Mouse (Mus musculus) kidney, embryonic 14.5 days (tissue): ENCODE results near the gene Kri1. TPM values are rescaled to one million over a fixed set of nuclear protein-coding genes. Genes with fewer than 3 reads are reported as not detected.
"Not testable (repeated sequence)": the region's sequence is repeated elsewhere in the genome, so short reads cannot be mapped to it uniquely, and the experiment has no call there.

Source experiments
- ATAC-seq: fragments of 200-750 bp; cut with Nextera tagmentation; 2 replicates; pipeline ENCODE4 v1.8.0; 2017; ENCODE audit warnings: moderate number of reproducible peaks, mild to moderate bottlenecking, moderate TSS enrichment, moderate library complexity; ENCODE audit not compliant: low FRiP score, low TSS enrichment
- H3K27ac ChIP-seq: fragments of 300-500 bp; sonication (generic); 2 replicates; pipeline ENCODE4 v1.5.1; 2014; ENCODE audit warnings: low read depth, mild to moderate bottlenecking, low read length, moderate library complexity, mixed read lengths
- H3K27me3 ChIP-seq: fragments of 300-500 bp; sonication (generic); 2 replicates; pipeline ENCODE4 v1.6.1; 2014; ENCODE audit warnings: mild to moderate bottlenecking, low read length; ENCODE audit not compliant: control insufficient read depth, insufficient read depth
- H3K36me3 ChIP-seq: fragments of 300-500 bp; sonication (generic); 2 replicates; pipeline ENCODE4 v1.6.1; 2014; ENCODE audit warnings: low read length, mixed read lengths; ENCODE audit not compliant: control insufficient read depth, insufficient read depth
- H3K4me1 ChIP-seq: fragments of 300-500 bp; sonication (generic); 2 replicates; pipeline ENCODE4 v1.6.1; 2014; ENCODE audit warnings: low read length, mixed read lengths; ENCODE audit not compliant: control insufficient read depth, insufficient read depth
- H3K4me2 ChIP-seq: fragments of 300-500 bp; sonication (generic); replicated peaks from 2 replicates; pipeline ENCODE4 v1.6.1; 2014; ENCODE audit warnings: low read depth, mild to moderate bottlenecking, low read length
- H3K4me3 ChIP-seq: fragments of 300-500 bp; sonication (generic); 2 replicates; pipeline ENCODE4 v1.5.1; 2014; ENCODE audit warnings: mild to moderate bottlenecking, low read length
- H3K9ac ChIP-seq: fragments of 300-500 bp; sonication (generic); 2 replicates; pipeline ENCODE4 v1.6.1; 2014; ENCODE audit warnings: low read depth, mild to moderate bottlenecking, low read length, moderate library complexity
- H3K9me3 ChIP-seq: fragments of 300-500 bp; sonication (generic); 2 replicates; pipeline ENCODE4 v1.6.1; 2016; ENCODE audit warnings: low read length; ENCODE audit not compliant: control insufficient read depth
- WGBS: fragments of 180-500 bp; shearing (Covaris S2); extraction: QIAGEN DNeasy Blood & Tissue Kit; methylation state at CpG from one replicate; pipeline ENCODE4 v1.1.7; 2014; 5-methylcytosine and 5-hydroxymethylcytosine counted together
- polyA plus RNA-seq: library from polyadenylated mRNA; unstranded; fragments of >200 nt; fragmentation: Nextera tagmentation; extraction: Ambion mirVana; gene quantifications from 2 replicates; pipeline ENCODE4 v1.2.1, GENCODE M21; 2014

Kri1 gene
- polyA plus RNA-seq, 1 experiment from 2014 or later = 18.6 TPM

- Histone ChIP-seq H3K4me3 (no peak overlapping the region), H3K36me3 (no peaks in the 10 kb centered on the region), H3K27me3 (no peaks in the 10 kb centered on the region), H3K9ac (no peak overlapping the region), H3K9me3 (no peaks in the 10 kb centered on the region), H3K4me1 (peaks cover 11% of the 10 kb centered on the region), H3K4me2 (no peak overlapping the region), H3K27ac (no peak overlapping the region)
- ATAC-seq = no peak
- 78% methylated on average over 3 of the region's 5 CpGs for whole genome bisulfite sequencing
These were observed 41.3 kb upstream of the Kri1 start for GRCm38 (mm10) chr9:21329041-21329440.

- H3K4me1 ChIP-seq = peaks cover 8% of the 10 kb centered on the region
- WGBS = 77% methylated on average over 3 of the region's 3 CpGs
- H3K27me3 ChIP-seq = no peaks in the 10 kb centered on the region
- H3K9me3 ChIP-seq = no peaks in the 10 kb centered on the region
- H3K9ac ChIP-seq = no peak overlapping the region
- no peak overlapping the region for H3K27ac ChIP-seq
- H3K4me2 ChIP-seq = no peak overlapping the region
- no peaks in the 10 kb centered on the region for H3K36me3 ChIP-seq
- no peak for ATAC-seq
- H3K4me3 ChIP-seq = no peak overlapping the region
These were observed 40.3 kb upstream of the Kri1 start for GRCm38 (mm10) chr9:21328041-21328440.

GRCm38 (mm10) chr9:21327569-21327968, 39.8 kb upstream of the Kri1 start:
- Histone ChIP-seq H3K4me2 (no peak overlapping the region), H3K9ac (no peak overlapping the region), H3K27ac (no peak overlapping the region), H3K4me1 (peaks cover 3% of the 10 kb centered on the region), H3K4me3 (no peak overlapping the region), H3K9me3 (no peaks in the 10 kb centered on the region), H3K36me3 (no peaks in the 10 kb centered on the region), H3K27me3 (no peaks in the 10 kb centered on the region)
- WGBS = 81% methylated on average over 3 of the region's 3 CpGs
- ATAC-seq = no peak

- Histone ChIP-seq H3K27ac (no peak overlapping the region), H3K9ac (no peak overlapping the region), H3K4me3 (no peak overlapping the region), H3K36me3 (no peaks in the 10 kb centered on the region), H3K9me3 (no peaks in the 10 kb centered on the region), H3K4me1 (peaks cover 9% of the 10 kb centered on the region), H3K27me3 (no peaks in the 10 kb centered on the region), H3K4me2 (no peak overlapping the region)
- WGBS = 88% methylated on average over 11 of the region's 11 CpGs
- no peak for ATAC-seq
These were observed 36.5 kb upstream of the Kri1 start for GRCm38 (mm10) chr9:21324269-21324668.

GRCm38 (mm10) chr9:21322917-21323297, 35.1 kb upstream of the Kri1 start:
- not testable (repeated sequence) for H3K4me2 ChIP-seq, H3K4me1 ChIP-seq, H3K36me3 ChIP-seq, ATAC-seq, H3K4me3 ChIP-seq, H3K27ac ChIP-seq, H3K9me3 ChIP-seq, H3K27me3 ChIP-seq, H3K9ac ChIP-seq
- 90% methylated on average over 8 of the region's 8 CpGs for WGBS

GRCm38 (mm10) chr9:21322211-21322916, 34.6 kb upstream of the Kri1 start:
- Histone ChIP-seq H3K27ac (0 out of 2 replicates have a peak overlapping the region, but pooled peaks have one; percentile 18), H3K36me3 (no peaks in the 10 kb centered on the region), H3K27me3 (no peaks in the 10 kb centered on the region), H3K4me1 (peaks cover 9% of the 10 kb centered on the region), H3K4me2 (peak overlapping the region; percentile 67; the same call in 1 of the 2 replicates), H3K4me3 (no peak overlapping the region; the same call in 1 of the 2 replicates), H3K9me3 (no peaks in the 10 kb centered on the region), H3K9ac (no peak overlapping the region; the same call in 1 of the 2 replicates)
- ATAC-seq = no peak
- WGBS = 81% methylated on average over 19 of the region's 19 CpGs

- peak overlapping the region; percentile 18; the same call in 1 of the 2 replicates for H3K27ac ChIP-seq
- H3K4me3 ChIP-seq = peak overlapping the region; percentile 65
These were observed 33.7 kb upstream of the Kri1 start for GRCm38 (mm10) chr9:21321513-21321835.

GRCm38 (mm10) chr9:21320619-21321512, 33.1 kb upstream of the Kri1 start, which contains the start of gene Slc44a2:
TSS of gene Slc44a2 (plus strand) at chr9:21320698.
- peak; percentile 94 for ATAC-seq
- H3K4me1 ChIP-seq = peaks cover 9% of the 10 kb centered on the region
- H3K4me3 ChIP-seq = peak within 1 kb of the TSS; percentile 65
- H3K27me3 ChIP-seq = no peaks in the 10 kb centered on the region
- peak within 1 kb of the TSS; percentile 61 for H3K9ac ChIP-seq
- H3K9me3 ChIP-seq = no peaks in the 10 kb centered on the region
- H3K4me2 ChIP-seq = peak within 1 kb of the TSS; percentile 67
- H3K27ac ChIP-seq = peak within 1 kb of the TSS; percentile 32; the same call in 1 of the 2 replicates
- no peaks in the 10 kb centered on the region for H3K36me3 ChIP-seq
- 1% methylated on average over 52 of the region's 52 CpGs for WGBS

More at GRCm38 (mm10) chr9:21321513-21321835, 33.7 kb upstream of the Kri1 start:
- Histone ChIP-seq H3K4me2 (peak overlapping the region; percentile 67), H3K9ac (peak overlapping the region; percentile 61), H3K36me3 (no peaks in the 10 kb centered on the region), H3K9me3 (no peaks in the 10 kb centered on the region), H3K27me3 (no peaks in the 10 kb centered on the region), H3K4me1 (peaks cover 9% of the 10 kb centered on the region)
- 15% methylated on average over 6 of the region's 6 CpGs for WGBS
- no peak for ATAC-seq

GRCm38 (mm10) chr9:21320280-21320618, 32.5 kb upstream of the Kri1 start:
- Histone ChIP-seq H3K27ac (no peak overlapping the region), H3K9ac (0 out of 2 replicates have a peak overlapping the region, but pooled peaks have one; percentile 61)
- peak; percentile 39 for ATAC-seq

More at GRCm38 (mm10) chr9:21320280-21320618, 32.5 kb upstream of the Kri1 start:
- H3K36me3 ChIP-seq = no peaks in the 10 kb centered on the region
- no peaks in the 10 kb centered on the region for H3K27me3 ChIP-seq
- H3K4me2 ChIP-seq = peak overlapping the region; percentile 67
- peaks cover 9% of the 10 kb centered on the region for H3K4me1 ChIP-seq
- H3K9me3 ChIP-seq = no peaks in the 10 kb centered on the region
- H3K4me3 ChIP-seq = peak overlapping the region; percentile 65
- 25% methylated on average over 4 of the region's 4 CpGs for WGBS
